Mouse (Mus musculus) neural tube, embryonic 13.5 days (tissue): Measurements from ENCODE around the gene Zfp870. TPM values are rescaled to one million over a fixed set of nuclear protein-coding genes. Genes with fewer than 3 reads are reported as not detected.
"Not testable (repeated sequence)": the region's sequence is repeated elsewhere in the genome, so short reads cannot be mapped to it uniquely, and the experiment has no call there.

ENCODE experiments used
- ATAC-seq: fragments of 200-750 bp; cut with Nextera tagmentation; 2 replicates; pipeline ENCODE4 v1.8.0; 2017; ENCODE audit warnings: low read depth, mild to moderate bottlenecking, moderate TSS enrichment, moderate library complexity
- H3K27ac ChIP-seq: fragments of 300-500 bp; sonication (generic); replicated peaks from 2 replicates; pipeline ENCODE4 v1.5.1; 2015; ENCODE audit warnings: moderate library complexity, mild to moderate bottlenecking, inconsistent platforms
- H3K27me3 ChIP-seq: fragments of 300-500 bp; sonication (generic); 2 replicates; pipeline ENCODE4 v1.6.1; 2015; ENCODE audit warnings: mild to moderate bottlenecking, inconsistent platforms
- H3K36me3 ChIP-seq: fragments of 300-500 bp; sonication (generic); 2 replicates; pipeline ENCODE4 v1.6.1; 2015; ENCODE audit warnings: mild to moderate bottlenecking, inconsistent platforms
- H3K4me1 ChIP-seq: fragments of 300-500 bp; sonication (generic); replicated peaks from 2 replicates; pipeline ENCODE4 v1.6.1; 2015; ENCODE audit warnings: inconsistent platforms
- H3K4me2 ChIP-seq: fragments of 300-500 bp; sonication (generic); 2 replicates; pipeline ENCODE4 v1.6.1; 2015; ENCODE audit warnings: inconsistent platforms, mild to moderate bottlenecking, moderate library complexity
- H3K4me3 ChIP-seq: fragments of 300-500 bp; sonication (generic); 2 replicates; pipeline ENCODE4 v1.5.1; 2015; ENCODE audit warnings: mild to moderate bottlenecking, inconsistent platforms
- H3K9ac ChIP-seq: fragments of 300-500 bp; sonication (generic); 2 replicates; pipeline ENCODE4 v1.6.1; 2015; ENCODE audit warnings: moderate library complexity, mild to moderate bottlenecking, inconsistent platforms
- H3K9me3 ChIP-seq: fragments of 300-500 bp; sonication (generic); 2 replicates; pipeline ENCODE4 v1.6.1; 2016; ENCODE audit warnings: inconsistent platforms
- WGBS: fragments of 180-500 bp; shearing (Covaris S2); methylation state at CpG from one replicate; pipeline ENCODE4 v1.1.7; 2015; 5-methylcytosine and 5-hydroxymethylcytosine counted together
- polyA plus RNA-seq: library from polyadenylated mRNA; unstranded; fragments of >200 nt; fragmentation: Nextera tagmentation; extraction: Ambion mirVana; gene quantifications from 2 replicates; pipeline ENCODE4 v1.2.1, GENCODE M21; 2015

The Zfp870 gene
- polyA plus RNA-seq, 1 experiment from 2014 or later, result 6.1 TPM

GRCm38 (mm10) chr17:32901751-32902525 lies 10.5 kb upstream of the Zfp870 start:
- Histone ChIP-seq H3K36me3 (no peaks in the 10 kb centered on the region), H3K4me3 (no peak overlapping the region), H3K27me3 (0 out of 2 replicates have a peak, but pooled peaks cover 6% of the 10 kb centered on the region), H3K4me1 (no peaks in the 10 kb centered on the region), H3K4me2 (no peak overlapping the region), H3K9ac (no peak overlapping the region), H3K27ac (no peak overlapping the region), H3K9me3 (no peaks in the 10 kb centered on the region)
- no peak for ATAC-seq
- WGBS, result 67% methylated on average over 1 of the region's 1 CpGs

- Histone ChIP-seq H3K4me1 (peaks cover 9% of the 10 kb centered on the region), H3K4me2 (no peak overlapping the region), H3K9me3 (no peaks in the 10 kb centered on the region), H3K36me3 (no peaks in the 10 kb centered on the region), H3K27me3 (no peaks in the 10 kb centered on the region), H3K9ac (no peak overlapping the region), H3K27ac (no peak overlapping the region), H3K4me3 (no peak overlapping the region)
- WGBS, result 92% methylated on average over 4 of the region's 4 CpGs
- ATAC-seq, result no peak
Measured at GRCm38 (mm10) chr17:32895421-32895820, 4.0 kb upstream of the Zfp870 start.

- ATAC-seq, result no peak
- no peaks in the 10 kb centered on the region for H3K36me3 ChIP-seq
- H3K9ac ChIP-seq, result no peak overlapping the region
- no peaks in the 10 kb centered on the region for H3K27me3 ChIP-seq
- H3K9me3 ChIP-seq, result no peaks in the 10 kb centered on the region
- H3K4me2 ChIP-seq, result no peak overlapping the region
- 80% methylated on average over 3 of the region's 3 CpGs for WGBS
- H3K4me3 ChIP-seq, result no peak overlapping the region
- H3K27ac ChIP-seq, result no peak overlapping the region
- H3K4me1 ChIP-seq, result peaks cover 19% of the 10 kb centered on the region
Measured at GRCm38 (mm10) chr17:32893901-32894300, 2.5 kb upstream of the Zfp870 start.

DNA sequence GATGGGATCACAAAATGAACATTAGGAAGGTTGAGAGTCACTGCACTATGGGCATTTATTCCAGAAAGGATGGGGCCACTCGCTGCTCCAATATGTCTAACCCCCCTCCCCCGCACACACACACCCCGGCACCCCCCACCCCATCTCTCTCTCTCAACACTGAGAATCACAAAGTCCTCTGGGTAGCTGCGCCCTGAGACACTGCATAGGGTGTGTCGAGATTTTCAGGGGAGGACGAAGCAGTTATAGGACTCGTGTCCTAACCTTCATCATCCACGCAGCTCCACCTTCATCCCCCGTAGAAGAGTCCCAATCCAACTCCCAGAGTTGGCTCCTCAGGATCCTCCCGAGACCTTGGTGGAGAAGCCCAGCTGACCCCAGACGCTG lies 597 bp downstream of the Zfp870 start:
- Histone ChIP-seq H3K4me2 (peak overlapping the region; percentile 72), H3K9me3 (no peaks in the 10 kb centered on the region), H3K4me3 (peak overlapping the region; percentile 74), H3K27ac (peak overlapping the region; percentile 82), H3K4me1 (peaks cover 19% of the 10 kb centered on the region), H3K36me3 (peaks cover 4% of the 10 kb centered on the region), H3K27me3 (no peaks in the 10 kb centered on the region), H3K9ac (peak overlapping the region; percentile 83)
- WGBS, result 3% methylated on average over 11 of the region's 11 CpGs
- ATAC-seq, result peak; percentile 40; the same call in 1 of the 2 replicates

- Histone ChIP-seq H3K4me2 (peak overlapping the region; percentile 72), H3K27ac (no peak overlapping the region), H3K4me3 (no peak overlapping the region), H3K9ac (no peak overlapping the region), H3K36me3 (peaks cover 13% of the 10 kb centered on the region), H3K9me3 (no peaks in the 10 kb centered on the region), H3K4me1 (peaks cover 19% of the 10 kb centered on the region), H3K27me3 (no peaks in the 10 kb centered on the region)
- no peak for ATAC-seq
- 95% methylated on average over 6 of the region's 6 CpGs for WGBS
Measured at GRCm38 (mm10) chr17:32889611-32890010, 1.8 kb downstream of the Zfp870 start.

DNA sequence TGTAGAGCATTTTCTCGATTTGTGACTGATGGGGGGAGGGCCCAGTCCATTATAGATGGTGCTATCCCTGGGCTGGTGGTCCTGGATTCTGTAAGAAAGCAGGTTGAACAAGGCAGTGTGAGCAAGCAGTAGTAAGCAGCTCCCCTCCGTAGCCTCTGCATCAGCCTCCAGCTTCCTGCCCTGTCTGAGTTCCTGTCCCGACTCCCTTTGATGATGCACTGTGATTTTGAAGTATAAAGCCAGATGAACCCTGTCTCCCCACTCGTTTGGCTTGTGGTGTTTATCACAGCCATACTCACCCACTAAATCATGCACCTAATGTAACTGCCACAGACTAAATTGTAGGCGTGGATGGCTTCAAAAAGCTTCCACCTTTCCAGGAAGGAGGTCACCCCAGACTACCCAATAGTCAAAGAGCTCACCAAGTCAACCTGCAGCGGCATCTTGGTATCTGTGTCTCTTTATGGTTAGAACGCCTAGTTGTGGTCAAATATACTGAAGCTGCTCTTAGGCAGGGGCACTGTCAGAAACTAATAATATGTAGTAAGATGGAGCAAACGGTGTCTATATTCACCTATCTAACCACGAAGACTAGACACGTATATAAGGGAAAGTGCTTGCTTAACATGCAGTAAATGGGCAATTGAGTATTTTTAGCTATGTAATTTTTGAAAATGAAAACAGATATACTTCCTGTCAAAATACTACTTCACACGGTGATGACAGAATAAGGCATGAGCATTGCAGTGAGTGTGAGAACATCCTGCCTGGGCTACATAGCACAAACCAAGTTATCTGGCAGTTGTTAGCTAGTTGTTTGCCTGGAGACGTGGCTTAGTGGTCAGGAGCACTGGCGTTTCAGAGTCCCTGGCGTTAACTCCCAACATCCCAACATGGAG lies 10.9 kb downstream of the Zfp870 start:
- WGBS, result 92% methylated on average over 14 of the region's 14 CpGs
- Histone ChIP-seq H3K4me1 (no peaks in the 10 kb centered on the region), H3K4me2 (no peak overlapping the region), H3K36me3 (peaks cover 70% of the 10 kb centered on the region), H3K27me3 (0 out of 2 replicates have a peak, but pooled peaks cover 4% of the 10 kb centered on the region), H3K4me3 (no peak overlapping the region), H3K9me3 (no peaks in the 10 kb centered on the region), H3K9ac (no peak overlapping the region), H3K27ac (no peak overlapping the region)
- no peak for ATAC-seq

GRCm38 (mm10) chr17:32878773-32879172 lies 12.7 kb downstream of the Zfp870 start:
- H3K27ac ChIP-seq, result no peak overlapping the region
- H3K9ac ChIP-seq, result no peak overlapping the region
- no peak for ATAC-seq
- no peaks in the 10 kb centered on the region for H3K4me1 ChIP-seq
- H3K4me2 ChIP-seq, result no peak overlapping the region
- H3K9me3 ChIP-seq, result no peaks in the 10 kb centered on the region
- H3K4me3 ChIP-seq, result no peak overlapping the region
- WGBS, result 96% methylated on average over 11 of the region's 11 CpGs
- 0 out of 2 replicates have a peak, but pooled peaks cover 4% of the 10 kb centered on the region for H3K27me3 ChIP-seq
- peaks cover 52% of the 10 kb centered on the region for H3K36me3 ChIP-seq

GRCm38 (mm10) chr17:32877471-32878171 lies 13.8 kb downstream of the Zfp870 start:
- H3K4me3 ChIP-seq, result no peak overlapping the region
- ATAC-seq, result no peak
- H3K27ac ChIP-seq, result no peak overlapping the region
- no peaks in the 10 kb centered on the region for H3K4me1 ChIP-seq
- H3K36me3 ChIP-seq, result peaks cover 40% of the 10 kb centered on the region
- 0 out of 2 replicates have a peak, but pooled peaks cover 4% of the 10 kb centered on the region for H3K27me3 ChIP-seq
- no peaks in the 10 kb centered on the region for H3K9me3 ChIP-seq
- H3K4me2 ChIP-seq, result no peak overlapping the region
- no peak overlapping the region for H3K9ac ChIP-seq
- WGBS, result 12% methylated on average over 22 of the region's 22 CpGs

GRCm38 (mm10) chr17:32872696-32873095 lies 18.7 kb downstream of the Zfp870 start:
- Histone ChIP-seq H3K4me3 (no peak overlapping the region), H3K27ac (no peak overlapping the region), H3K9me3 (0 out of 2 replicates have a peak, but pooled peaks cover 2% of the 10 kb centered on the region), H3K9ac (no peak overlapping the region), H3K27me3 (no peaks in the 10 kb centered on the region), H3K4me1 (no peaks in the 10 kb centered on the region), H3K4me2 (no peak overlapping the region), H3K36me3 (no peaks in the 10 kb centered on the region)
- ATAC-seq, result no peak
- 74% methylated on average over 5 of the region's 5 CpGs for WGBS

- 85% methylated on average over 4 of the region's 4 CpGs for WGBS
- H3K27ac ChIP-seq, result no peak overlapping the region
- no peaks in the 10 kb centered on the region for H3K4me1 ChIP-seq
- ATAC-seq, result no peak
- no peak overlapping the region for H3K4me3 ChIP-seq
- H3K9ac ChIP-seq, result no peak overlapping the region
- 0 out of 2 replicates have a peak, but pooled peaks cover 2% of the 10 kb centered on the region for H3K9me3 ChIP-seq
- H3K36me3 ChIP-seq, result no peaks in the 10 kb centered on the region
- H3K4me2 ChIP-seq, result no peak overlapping the region
- no peaks in the 10 kb centered on the region for H3K27me3 ChIP-seq
Measured at GRCm38 (mm10) chr17:32872091-32872490, 19.4 kb downstream of the Zfp870 start.

DNA sequence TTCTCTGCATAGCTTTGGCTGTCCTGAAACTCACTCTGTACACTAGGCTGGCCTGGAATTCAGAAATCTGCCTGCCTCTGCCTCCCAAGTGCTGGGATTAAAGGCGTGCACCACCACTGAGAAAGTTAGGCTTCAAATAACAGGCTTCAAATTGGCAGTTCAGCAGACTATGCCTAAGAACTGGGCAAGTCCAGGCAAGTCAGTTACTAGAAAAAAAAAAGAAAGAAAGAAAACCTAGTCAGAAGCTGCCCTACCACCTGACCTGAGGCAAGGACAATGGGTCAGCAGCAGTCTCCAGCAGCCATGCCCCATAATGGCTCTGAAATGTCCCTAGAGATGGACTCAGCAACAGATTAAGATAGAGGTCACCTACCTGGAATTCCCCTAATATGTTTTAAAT lies 20.0 kb downstream of the Zfp870 start:
- 95% methylated on average over 1 of the region's 1 CpGs for WGBS

DNA sequence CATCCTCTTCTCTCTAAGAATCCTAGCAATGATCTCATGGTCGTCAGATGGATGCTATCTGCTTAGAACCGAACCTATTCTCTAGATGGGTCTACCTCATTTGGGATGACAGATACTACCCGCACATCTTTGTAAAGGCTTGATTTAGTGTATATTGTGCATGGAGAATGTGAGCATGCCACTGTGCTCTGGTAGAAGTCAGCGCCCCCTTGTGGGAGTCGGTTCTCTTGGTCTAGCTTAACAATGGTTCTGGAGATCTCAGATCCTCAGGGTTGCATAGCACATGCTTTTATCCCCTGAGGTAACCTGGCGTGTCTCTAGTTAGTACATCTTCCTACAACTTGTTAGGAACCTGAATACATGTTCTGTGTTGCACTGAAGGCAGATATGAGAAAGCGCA lies 24.2 kb downstream of the Zfp870 start:
- WGBS, result 63% methylated on average over 5 of the region's 7 CpGs
- not testable (repeated sequence) for ATAC-seq, H3K4me2 ChIP-seq, H3K27ac ChIP-seq, H3K4me1 ChIP-seq, H3K9ac ChIP-seq, H3K27me3 ChIP-seq, H3K4me3 ChIP-seq, H3K36me3 ChIP-seq, H3K9me3 ChIP-seq

More for the DNA sequence above, 20.0 kb downstream of the Zfp870 start:
- ATAC-seq, result no peak
- Histone ChIP-seq H3K4me2 (no peak overlapping the region), H3K4me1 (no peaks in the 10 kb centered on the region), H3K27ac (no peak overlapping the region), H3K9me3 (0 out of 2 replicates have a peak, but pooled peaks cover 2% of the 10 kb centered on the region), H3K4me3 (no peak overlapping the region), H3K27me3 (no peaks in the 10 kb centered on the region), H3K9ac (no peak overlapping the region), H3K36me3 (no peaks in the 10 kb centered on the region)
